ENCODE assay signal across 7 mouse cellular contexts in genomic region chr19:25343657-25344322, GRCm38 (mm10).
DNase-seq lines count a peak whose midpoint lies in the region; ATAC-seq and TF ChIP-seq lines count a peak whose summit lies in the region.

No protein-coding gene starts in this region.

- H3K9ac ChIP-seq in embryonic facial prominence, embryonic 15.5 days: no peak overlapping the region
- H3K9ac ChIP-seq in heart, postnatal 0 days (replicated peaks; ENCODE audit: low read depth, low read length): peak overlapping the region; percentile 48
- no peak overlapping the region for H3K9ac ChIP-seq in lung, embryonic 14.5 days

- H3K4me3 ChIP-seq in embryonic facial prominence, embryonic 15.5 days (replicated peaks): no peak overlapping the region
- peak overlapping the region; percentile 39 for H3K4me3 ChIP-seq in heart, postnatal 0 days (ENCODE audit: low read depth, low read length)
- H3K4me3 ChIP-seq in lung, embryonic 14.5 days (ENCODE audit: low read depth, low read length): no peak overlapping the region

- H3K27me3 ChIP-seq in embryonic facial prominence, embryonic 15.5 days: no peaks in the 10 kb centered on the region
- H3K27me3 ChIP-seq in heart, postnatal 0 days (ENCODE audit: control insufficient read depth, insufficient read depth, low read length): no peaks in the 10 kb centered on the region
- H3K27me3 ChIP-seq in lung, embryonic 14.5 days (ENCODE audit: insufficient read depth, low read length): no peaks in the 10 kb centered on the region

- peak; percentile 6 to 11 for DNase-seq in left cerebral cortex, adult 18-20 months (ENCODE audit: low spot score in 2 of 2)
- no peak for DNase-seq in left cerebral cortex, adult 11 months (ENCODE audit: low spot score)
- DNase-seq in heart, postnatal 0 days (ENCODE audit: low spot score): peak; percentile 34
- peak; percentile 83 for DNase-seq in lung, embryonic 14.5 days
- DNase-seq in Muller cell, postnatal 12 days (ENCODE audit: inconsistent ontology term): no peak

- 45% methylated on average over 16 of the region's 16 CpGs for WGBS in embryonic facial prominence, embryonic 15.5 days
- 4% methylated on average over 16 of the region's 16 CpGs for WGBS in heart, postnatal 0 days
- 21% methylated on average over 16 of the region's 16 CpGs for WGBS in lung, embryonic 14.5 days

- H3K9me3 ChIP-seq in embryonic facial prominence, embryonic 15.5 days (replicated peaks): no peaks in the 10 kb centered on the region
- H3K9me3 ChIP-seq in heart, postnatal 0 days (replicated peaks; ENCODE audit: control insufficient read depth, low read length): no peaks in the 10 kb centered on the region
- no peaks in the 10 kb centered on the region for H3K9me3 ChIP-seq in lung, embryonic 14.5 days (ENCODE audit: low read depth, low read length)

- H3K36me3 ChIP-seq in embryonic facial prominence, embryonic 15.5 days: no peaks in the 10 kb centered on the region
- H3K36me3 ChIP-seq in heart, postnatal 0 days (replicated peaks; ENCODE audit: control insufficient read depth, insufficient read depth, low read length): no peaks in the 10 kb centered on the region
- no peaks in the 10 kb centered on the region for H3K36me3 ChIP-seq in lung, embryonic 14.5 days (ENCODE audit: insufficient read depth)

- TF ChIP-seq EP300 in heart, postnatal 0 days (IDR thresholded peaks at IDR 0.05; ENCODE audit: low read depth): no peak

- 0 out of 2 replicates have a peak overlapping the region, but pooled peaks have one; percentile 11 for H3K27ac ChIP-seq in embryonic facial prominence, embryonic 15.5 days (replicated peaks)
- H3K27ac ChIP-seq in heart, postnatal 0 days (ENCODE audit: low read depth): peak overlapping the region; percentile 43
- H3K27ac ChIP-seq in lung, embryonic 14.5 days (ENCODE audit: low read depth): peak overlapping the region; percentile 2; the same call in 1 of the 2 replicates

- peak overlapping the region; percentile 12; the same call in 1 of the 2 replicates for H3K4me2 ChIP-seq in embryonic facial prominence, embryonic 15.5 days (replicated peaks)
- peak overlapping the region; percentile 68 for H3K4me2 ChIP-seq in heart, postnatal 0 days (ENCODE audit: low read depth, low read length)
- H3K4me2 ChIP-seq in lung, embryonic 14.5 days: peak overlapping the region; percentile 53

- ATAC-seq in embryonic facial prominence, embryonic 15.5 days (ENCODE audit: insufficient number of reproducible peaks, low FRiP score, low TSS enrichment, low read depth): no peak
- peak; percentile 45; the same call in 1 of the 2 replicates for ATAC-seq in heart, postnatal 0 days (ENCODE audit: insufficient read depth, low read depth)
- peak; percentile 59; the same call in 1 of the 2 replicates for ATAC-seq in lung, embryonic 14.5 days (ENCODE audit: insufficient read depth)
- ATAC-seq in erythroblast, adult 5-6 weeks (replicated peaks; ENCODE audit: low FRiP score, poor library complexity, severe bottlenecking): no peak

- no peak for TF ChIP-seq CTCF in heart, postnatal 0 days (IDR thresholded peaks at IDR 0.05; ENCODE audit: low read depth)
- TF ChIP-seq CTCF in lung, embryonic 14.5 days (IDR thresholded peaks at IDR 0.05; ENCODE audit: low read depth): no peak

- H3K4me1 ChIP-seq in embryonic facial prominence, embryonic 15.5 days: peaks cover 23% of the 10 kb centered on the region
- peaks cover 15% of the 10 kb centered on the region for H3K4me1 ChIP-seq in heart, postnatal 0 days (ENCODE audit: control insufficient read depth, insufficient read depth)
- peaks cover 4% of the 10 kb centered on the region; the same call in 1 of the 2 replicates for H3K4me1 ChIP-seq in lung, embryonic 14.5 days (ENCODE audit: insufficient read depth)

Comparison
In these comparisons a context has a peak if more than half of its experiments do, and no peak if none do; other contexts are left out.
1. DNase-seq: peak in left cerebral cortex, adult 18-20 months (2 of 2), heart, postnatal 0 days (single experiment) and lung, embryonic 14.5 days (single experiment); none in left cerebral cortex, adult 11 months (single experiment) and Muller cell, postnatal 12 days (single experiment).
2. ATAC-seq: peak in heart, postnatal 0 days (single experiment) and lung, embryonic 14.5 days (single experiment); none in embryonic facial prominence, embryonic 15.5 days (single experiment) and erythroblast, adult 5-6 weeks (single experiment).
3. H3K4me2 ChIP-seq: peak in every context shown above with its lines; median percentile 68 in heart, postnatal 0 days; 53 in lung, embryonic 14.5 days; 12 in embryonic facial prominence, embryonic 15.5 days.
4. Peak in every context shown above with its lines, with median percentiles within 50 percentile points of each other: H3K27ac ChIP-seq.